Mouse (Mus musculus): ENCODE data around the gene Minpp1.

- no peak for TF ChIP-seq TAL1 (IDR thresholded peaks at IDR 0.05; ENCODE audit: low read length)
- no peak for TF ChIP-seq GATA1 (IDR thresholded peaks at IDR 0.05; ENCODE audit: low read length)
Measured at GRCm38 (mm10) chr19:32542784-32543490, 57.4 kb downstream of the Minpp1 start.

Measured in erythroblast, embryonic 14.5 days (primary cell).